Mouse (Mus musculus) megakaryocyte-erythroid progenitor cell, adult 5 weeks (primary cell): ENCODE measurements around the gene Fam234a. TPM values are rescaled to one million over a fixed set of nuclear protein-coding genes. Genes with fewer than 3 reads are reported as not detected.

Experiments
- polyA plus RNA-seq: library from polyadenylated mRNA; stranded (reverse); fragments of >175 nt; gene quantifications from 2 replicates; pipeline ENCODE4 v1.2.3, GENCODE M21; 2012

The Fam234a gene
- polyA plus RNA-seq, result 7.4 and 7.8 TPM in 2 replicates

DNA sequence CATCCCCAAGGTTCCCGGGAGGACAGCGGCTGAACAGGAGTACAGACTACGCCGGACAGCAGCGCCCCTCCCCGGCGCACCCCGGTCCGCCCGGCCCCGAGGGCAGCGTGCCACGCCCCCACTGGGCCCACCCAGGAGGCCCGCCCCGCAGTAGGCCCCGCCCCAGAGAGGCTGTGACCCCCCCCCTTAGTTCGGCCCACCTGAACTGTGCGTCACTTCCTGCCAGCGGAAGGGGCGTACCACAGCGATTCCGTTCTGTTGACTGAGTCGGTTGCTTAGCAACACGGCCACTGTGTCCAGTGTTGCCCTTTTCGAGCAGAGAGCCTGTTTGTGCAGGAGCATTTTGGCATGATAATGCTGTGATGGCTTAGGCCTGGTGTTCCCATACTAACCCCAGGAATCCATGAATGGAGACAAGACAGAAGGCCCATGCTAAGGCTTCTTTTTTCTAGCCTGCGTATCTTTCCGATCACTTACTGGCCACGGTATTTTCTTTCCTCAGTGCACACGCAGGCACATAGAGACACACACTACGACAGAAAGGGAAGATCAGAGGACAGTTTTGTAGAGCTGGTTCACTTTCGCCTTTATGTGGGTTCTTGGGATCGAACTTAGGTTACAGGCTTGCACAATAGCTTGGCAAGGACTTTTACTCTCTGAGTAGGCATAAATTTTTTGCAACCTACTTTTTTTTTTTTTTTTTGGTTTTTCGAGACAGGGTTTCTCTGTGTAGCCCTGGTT lies at the start of gene Fam234a:
Gene Fam234a (minus strand): TSS at position 142 of the 741 bp plus-strand sequence.

DNA sequence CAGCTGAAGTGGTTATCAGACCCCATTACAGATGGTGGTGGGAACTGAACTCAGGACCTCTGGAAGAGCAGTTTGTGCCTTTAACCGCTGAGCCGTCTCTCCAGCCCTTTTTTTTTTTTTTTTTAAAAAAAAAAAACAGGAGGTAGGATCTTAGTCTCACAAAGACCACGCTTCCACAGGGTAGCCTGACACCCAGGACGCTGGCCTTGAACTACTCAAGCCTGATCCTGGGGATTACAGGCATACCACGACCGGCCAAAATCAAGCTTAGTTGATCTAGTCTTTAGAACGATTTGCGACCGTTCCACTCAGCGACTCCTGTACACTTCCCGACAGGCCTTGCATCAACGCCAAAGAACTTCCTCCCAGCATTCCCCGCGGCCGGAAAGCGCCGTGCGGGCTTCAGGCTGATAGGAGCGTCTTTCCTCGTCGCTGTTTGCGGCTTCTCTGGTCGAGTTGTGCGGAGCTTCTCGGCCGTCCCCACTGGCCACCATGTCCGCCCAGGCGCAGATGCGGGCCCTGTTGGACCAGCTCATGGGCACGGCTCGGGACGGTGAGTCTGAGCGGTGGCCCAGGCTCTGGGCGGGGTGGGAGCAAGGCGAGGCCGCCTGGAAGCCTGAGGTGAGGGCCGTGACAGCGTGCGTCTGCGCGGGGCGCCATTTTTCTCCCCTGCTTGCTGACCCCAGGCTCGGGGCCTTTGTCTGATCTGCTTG lies 8.7 kb upstream of the Fam234a start, which contains the start of gene Luc7l:
Gene Luc7l (plus strand): TSS at position 358 of the 713 bp plus-strand sequence.

DNA sequence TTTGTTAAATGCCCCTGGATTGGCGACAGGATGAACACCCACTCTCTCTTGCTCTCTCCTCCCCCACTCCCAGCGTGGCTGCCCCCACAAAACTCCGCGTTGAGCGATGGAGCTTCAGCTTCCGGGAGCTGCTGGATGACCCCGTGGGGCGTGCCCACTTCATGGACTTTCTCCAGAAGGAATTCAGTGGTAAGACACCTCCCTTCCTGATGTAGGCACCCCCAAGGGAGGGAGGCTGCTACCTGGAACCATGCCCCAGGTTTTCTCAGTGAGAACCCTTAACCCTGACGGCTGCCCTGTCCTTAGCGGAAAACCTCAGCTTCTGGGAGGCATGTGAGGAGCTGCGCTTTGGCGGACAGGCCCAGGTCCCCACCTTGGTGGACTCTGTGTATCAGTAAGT lies 36.4 kb downstream of the Fam234a start, which contains the start of gene Arhgdig:
Gene Arhgdig (minus strand): TSS at position 101 of the 400 bp plus-strand sequence.

DNA sequence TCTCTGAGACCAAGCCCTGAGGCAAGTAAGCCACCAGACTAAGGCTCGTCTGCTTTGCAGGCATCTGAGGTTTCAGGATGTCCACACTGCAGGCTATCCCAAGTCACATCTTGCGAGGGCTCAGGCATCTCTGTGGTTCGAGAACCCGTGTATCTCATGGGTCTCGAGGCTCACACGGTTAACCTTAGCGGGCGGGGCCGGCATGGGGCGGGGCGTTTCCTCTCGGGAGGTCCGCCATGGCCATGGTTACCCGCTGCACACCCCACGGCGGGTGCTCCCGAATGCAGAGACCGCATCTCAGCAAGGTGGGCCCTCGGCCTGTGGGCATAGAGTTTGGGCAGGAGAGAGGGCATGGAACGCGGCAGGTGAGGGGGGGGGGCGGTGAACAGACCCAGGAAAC lies 41.3 kb downstream of the Fam234a start, which contains the start of gene Rgs11:
Gene Rgs11 (plus strand): TSS at position 215 of the 400 bp plus-strand sequence.

DNA sequence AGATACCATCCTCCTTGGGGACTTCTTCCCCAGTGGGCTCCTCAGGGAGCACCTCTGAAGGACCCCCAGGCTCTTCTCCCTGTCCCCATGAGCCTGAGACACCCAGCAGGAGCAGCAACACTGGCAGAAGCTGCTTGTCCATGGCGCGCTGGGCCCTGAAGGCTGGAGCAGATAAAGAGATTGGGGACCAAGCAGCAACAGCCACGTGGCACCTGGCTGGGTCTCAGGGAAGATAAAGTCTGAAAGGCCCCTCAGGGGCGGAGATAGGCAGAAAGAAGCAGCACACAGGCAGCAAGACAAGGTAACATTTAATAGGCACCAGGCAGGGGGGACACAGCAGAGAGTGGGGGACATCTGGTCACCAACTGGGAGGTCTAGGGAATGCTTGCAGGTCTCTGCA lies 45.1 kb downstream of the Fam234a start, which contains the start of gene Pdia2:
Gene Pdia2 (minus strand): TSS at position 196 of the 400 bp plus-strand sequence.

Other genes with a start within 250 kb of the Fam234a start
- gene Rab11fip3, start 174.7 kb downstream of the Fam234a start, polyA plus RNA-seq, result 5.8 and 10.9 TPM in 2 replicates
- gene Decr2, start 153.9 kb downstream of the Fam234a start, polyA plus RNA-seq, result 0.79 and 1.8 TPM in 2 replicates
- gene Nme4, start 148.6 kb downstream of the Fam234a start, polyA plus RNA-seq, result 136 and 164 TPM in 2 replicates
- 14.6 and 15.2 TPM in 2 replicates for gene Tmem8, start 130.9 kb downstream of the Fam234a start, polyA plus RNA-seq
- gene Mrpl28, start 120.7 kb downstream of the Fam234a start, polyA plus RNA-seq, result 212 and 241 TPM in 2 replicates
- gene Axin1, start 105.6 kb downstream of the Fam234a start, polyA plus RNA-seq, result 56.6 and 71.3 TPM in 2 replicates
- 1.5 and 3.7 TPM in 2 replicates for gene Pdia2, start 45.2 kb downstream of the Fam234a start, polyA plus RNA-seq
- gene Rgs11, start 41.3 kb downstream of the Fam234a start, polyA plus RNA-seq, result 0.47 and 1.5 TPM in 2 replicates
- 1.0 and 1.7 TPM in 2 replicates for gene Arhgdig, start 36.5 kb downstream of the Fam234a start, polyA plus RNA-seq
- 48.4 and 62.5 TPM in 2 replicates for gene Luc7l, start 8.7 kb upstream of the Fam234a start, polyA plus RNA-seq
- gene Neurl1b, start 170.6 kb upstream of the Fam234a start, polyA plus RNA-seq, result 2.2 and 2.3 TPM in 2 replicates